Mouse (Mus musculus): ENCODE measurements around the gene Pet100. TPM values are rescaled to one million over a fixed set of nuclear protein-coding genes. Genes with fewer than 3 reads are reported as not detected.

Gene Pet100
- polyA plus RNA-seq, 1 experiment from 2014 or later: 101 TPM

- WGBS (ENCODE audit: insufficient replicate concordance): 34% methylated on average over 5 of the region's 5 CpGs
- Histone ChIP-seq H3K27ac (no peak overlapping the region), H3K4me1 (peaks cover 23% of the 10 kb centered on the region), H3K36me3 (peaks cover 2% of the 10 kb centered on the region), H3K9ac (no peak overlapping the region), H3K4me3 (no peak overlapping the region), H3K27me3 (replicated peaks) (0 out of 2 replicates have a peak, but pooled peaks cover 4% of the 10 kb centered on the region), H3K4me2 (no peak overlapping the region), H3K9me3 (replicated peaks) (no peaks in the 10 kb centered on the region)
- no peak for ATAC-seq
Measured at GRCm38 (mm10) chr8:3628014-3628413, 6.7 kb downstream of the Pet100 start.

- Histone ChIP-seq H3K9ac (peak within 1 kb of the TSS; percentile 77), H3K27me3 (replicated peaks) (0 out of 2 replicates have a peak, but pooled peaks cover 4% of the 10 kb centered on the region), H3K4me1 (peaks cover 23% of the 10 kb centered on the region), H3K36me3 (peaks cover 30% of the 10 kb centered on the region), H3K27ac (peak within 1 kb of the TSS; percentile 66), H3K9me3 (replicated peaks) (no peaks in the 10 kb centered on the region), H3K4me2 (peak within 1 kb of the TSS; percentile 85), H3K4me3 (peak within 1 kb of the TSS; percentile 80)
- WGBS (ENCODE audit: insufficient replicate concordance): 5% methylated on average over 47 of the region's 47 CpGs
- ATAC-seq: peak; percentile 91
Measured at GRCm38 (mm10) chr8:3630647-3631477, 9.5 kb downstream of the Pet100 start, which contains the start of gene Stxbp2. Gene Stxbp2 (plus strand): TSS chr8:3630955.

- Histone ChIP-seq H3K27ac (peak overlapping the region; percentile 66), H3K9ac (peak overlapping the region; percentile 77)
Measured at GRCm38 (mm10) chr8:3631478-3631875, 10.1 kb downstream of the Pet100 start.

GRCm38 (mm10) chr8:3645804-3646203, 24.5 kb downstream of the Pet100 start:
- Histone ChIP-seq H3K4me1 (no peaks in the 10 kb centered on the region), H3K4me3 (no peak overlapping the region), H3K27ac (no peak overlapping the region), H3K9me3 (replicated peaks) (no peaks in the 10 kb centered on the region), H3K4me2 (no peak overlapping the region), H3K9ac (no peak overlapping the region), H3K27me3 (replicated peaks) (0 out of 2 replicates have a peak, but pooled peaks cover 4% of the 10 kb centered on the region), H3K36me3 (peaks cover 25% of the 10 kb centered on the region)
- 12% methylated on average over 5 of the region's 5 CpGs for WGBS (ENCODE audit: insufficient replicate concordance)
- peak; percentile 78 for ATAC-seq

More at GRCm38 (mm10) chr8:3631478-3631875, 10.1 kb downstream of the Pet100 start:
- Histone ChIP-seq H3K9me3 (replicated peaks) (no peaks in the 10 kb centered on the region), H3K4me2 (peak overlapping the region; percentile 85), H3K4me3 (peak overlapping the region; percentile 80), H3K4me1 (peaks cover 23% of the 10 kb centered on the region), H3K36me3 (peaks cover 36% of the 10 kb centered on the region), H3K27me3 (replicated peaks) (0 out of 2 replicates have a peak, but pooled peaks cover 4% of the 10 kb centered on the region)
- peak; percentile 63 for ATAC-seq
- WGBS (ENCODE audit: insufficient replicate concordance): 2% methylated on average over 8 of the region's 8 CpGs

GRCm38 (mm10) chr8:3646824-3647531, 25.6 kb downstream of the Pet100 start:
- Histone ChIP-seq H3K4me2 (no peak overlapping the region), H3K27me3 (replicated peaks) (0 out of 2 replicates have a peak, but pooled peaks cover 6% of the 10 kb centered on the region), H3K9me3 (replicated peaks) (no peaks in the 10 kb centered on the region), H3K36me3 (peaks cover 13% of the 10 kb centered on the region), H3K27ac (no peak overlapping the region), H3K9ac (no peak overlapping the region), H3K4me3 (no peak overlapping the region), H3K4me1 (no peaks in the 10 kb centered on the region)
- 66% methylated on average over 6 of the region's 6 CpGs for WGBS (ENCODE audit: insufficient replicate concordance)
- no peak for ATAC-seq

- no peak overlapping the region for H3K9ac ChIP-seq
- H3K4me3 ChIP-seq: no peak overlapping the region
- no peaks in the 10 kb centered on the region for H3K9me3 ChIP-seq (replicated peaks)
- H3K4me1 ChIP-seq: no peaks in the 10 kb centered on the region
- peaks cover 7% of the 10 kb centered on the region for H3K36me3 ChIP-seq
- peaks cover 11% of the 10 kb centered on the region; the same call in 1 of the 2 replicates for H3K27me3 ChIP-seq (replicated peaks)
- 60% methylated on average over 4 of the region's 4 CpGs for WGBS (ENCODE audit: insufficient replicate concordance)
- H3K27ac ChIP-seq: no peak overlapping the region
- no peak overlapping the region for H3K4me2 ChIP-seq
- ATAC-seq: no peak
Measured at GRCm38 (mm10) chr8:3647561-3647960, 26.2 kb downstream of the Pet100 start.

- no peak for ATAC-seq
- no peaks in the 10 kb centered on the region for H3K9me3 ChIP-seq (replicated peaks)
- no peaks in the 10 kb centered on the region for H3K4me1 ChIP-seq
- H3K9ac ChIP-seq: no peak overlapping the region
- H3K4me2 ChIP-seq: no peak overlapping the region
- H3K27ac ChIP-seq: no peak overlapping the region
- H3K4me3 ChIP-seq: no peak overlapping the region
- peaks cover 14% of the 10 kb centered on the region; the same call in 1 of the 2 replicates for H3K27me3 ChIP-seq (replicated peaks)
- H3K36me3 ChIP-seq: peaks cover under 1% of the 10 kb centered on the region
- WGBS (ENCODE audit: insufficient replicate concordance): 62% methylated on average over 2 of the region's 2 CpGs
Measured at GRCm38 (mm10) chr8:3648268-3648667, 26.9 kb downstream of the Pet100 start.

- H3K4me2 ChIP-seq: peak overlapping the region; percentile 31
- H3K27ac ChIP-seq: no peak overlapping the region
- 29% methylated on average over 1 of the region's 1 CpGs for WGBS (ENCODE audit: insufficient replicate concordance)
- H3K27me3 ChIP-seq (replicated peaks): peaks cover 14% of the 10 kb centered on the region; the same call in 1 of the 2 replicates
- no peak overlapping the region for H3K4me3 ChIP-seq
- H3K9me3 ChIP-seq (replicated peaks): no peaks in the 10 kb centered on the region
- H3K36me3 ChIP-seq: no peaks in the 10 kb centered on the region
- no peak for ATAC-seq
- no peaks in the 10 kb centered on the region for H3K4me1 ChIP-seq
- H3K9ac ChIP-seq: no peak overlapping the region
Measured at GRCm38 (mm10) chr8:3648990-3649389, 27.6 kb downstream of the Pet100 start.

- Histone ChIP-seq H3K9me3 (replicated peaks) (no peaks in the 10 kb centered on the region), H3K27ac (no peak overlapping the region), H3K27me3 (replicated peaks) (peaks cover 24% of the 10 kb centered on the region), H3K4me2 (no peak overlapping the region), H3K4me1 (no peaks in the 10 kb centered on the region), H3K9ac (no peak overlapping the region), H3K36me3 (no peaks in the 10 kb centered on the region), H3K4me3 (no peak overlapping the region)
- ATAC-seq: no peak
- 34% methylated on average over 3 of the region's 3 CpGs for WGBS (ENCODE audit: insufficient replicate concordance)
Measured at GRCm38 (mm10) chr8:3652845-3653244, 31.5 kb downstream of the Pet100 start.

GRCm38 (mm10) chr8:3654726-3655508, 33.6 kb downstream of the Pet100 start:
- Histone ChIP-seq H3K4me3 (no peak overlapping the region), H3K36me3 (no peaks in the 10 kb centered on the region), H3K27me3 (replicated peaks) (peaks cover 32% of the 10 kb centered on the region), H3K4me2 (no peak overlapping the region), H3K4me1 (no peaks in the 10 kb centered on the region), H3K27ac (no peak overlapping the region), H3K9ac (no peak overlapping the region), H3K9me3 (replicated peaks) (no peaks in the 10 kb centered on the region)
- 70% methylated on average over 11 of the region's 11 CpGs for WGBS (ENCODE audit: insufficient replicate concordance)
- 0 out of 2 replicates have a peak, but pooled peaks have one; percentile 19 for ATAC-seq

GRCm38 (mm10) chr8:3655526-3655925, 34.2 kb downstream of the Pet100 start, which contains the start of gene Retn:
Gene Retn (plus strand): TSS chr8:3655770.
- WGBS (ENCODE audit: insufficient replicate concordance): 48% methylated on average over 3 of the region's 3 CpGs
- H3K9ac ChIP-seq: no peak within 1 kb of the TSS
- H3K27ac ChIP-seq: no peak within 1 kb of the TSS
- H3K4me3 ChIP-seq: no peak within 1 kb of the TSS
- 0 out of 2 replicates have a peak, but pooled peaks have one; percentile 7 for ATAC-seq
- no peaks in the 10 kb centered on the region for H3K9me3 ChIP-seq (replicated peaks)
- no peaks in the 10 kb centered on the region for H3K36me3 ChIP-seq
- peaks cover 31% of the 10 kb centered on the region for H3K27me3 ChIP-seq (replicated peaks)
- no peak within 1 kb of the TSS for H3K4me2 ChIP-seq
- 0 out of 2 replicates have a peak, but pooled peaks cover 3% of the 10 kb centered on the region for H3K4me1 ChIP-seq

Data from liver, embryonic 12.5 days (tissue).